Mouse (Mus musculus): ENCODE results near the gene Aox3. TPM values are rescaled to one million over a fixed set of nuclear protein-coding genes. Genes with fewer than 3 reads are reported as not detected.

The Aox3 gene
- polyA plus RNA-seq, 1 experiment from 2014 or later, result 0.10 TPM

- DNase-seq (ENCODE audit: low read depth, low spot score), result no peak
- H3K27me3 ChIP-seq, result peaks cover 60% of the 10 kb centered on the region
- ChIA-PET POLR2A (no interaction called here), CTCF (no interaction called here)
- TF ChIP-seq CTCF (IDR thresholded peaks at IDR 0.05), result no peak
- ATAC-seq, result no peak
- in situ Hi-C loops (cut with MboI; ENCODE audit: low pct_unique_long_range_greater_than_20kb), result no loop called here
These were observed 116.8 kb downstream of the Aox3 start for GRCm38 (mm10) chr1:58229774-58230173.

GRCm38 (mm10) chr1:58230542-58230941, 117.6 kb downstream of the Aox3 start:
- ChIA-PET POLR2A (no interaction called here), CTCF (no interaction called here)
- ATAC-seq (no peak), DNase-seq (ENCODE audit: low read depth, low spot score) (no peak)
- in situ Hi-C loops (cut with MboI; ENCODE audit: low pct_unique_long_range_greater_than_20kb), result no loop called here
- no peak for TF ChIP-seq CTCF (IDR thresholded peaks at IDR 0.05)
- peaks cover 57% of the 10 kb centered on the region for H3K27me3 ChIP-seq

GRCm38 (mm10) chr1:58235405-58235804, 122.5 kb downstream of the Aox3 start:
- DNase-seq (ENCODE audit: low read depth, low spot score), result no peak
- ChIA-PET CTCF (no interaction called here), POLR2A (no interaction called here)
- in situ Hi-C loops (cut with MboI; ENCODE audit: low pct_unique_long_range_greater_than_20kb), result no loop called here
- no peak for ATAC-seq
- H3K27me3 ChIP-seq, result peaks cover 32% of the 10 kb centered on the region
- no peak for TF ChIP-seq CTCF (IDR thresholded peaks at IDR 0.05)

GRCm38 (mm10) chr1:58237527-58238299, 124.8 kb downstream of the Aox3 start:
- ATAC-seq (no peak), DNase-seq (ENCODE audit: low read depth, low spot score) (no peak)
- CTCF ChIA-PET, result interaction anchor here (1.2 kb wide), 1 partner anchor 10 kb away, joined by 3 read pairs; no protein-coding TSS in a partner anchor
- no peak for TF ChIP-seq CTCF (IDR thresholded peaks at IDR 0.05)
- peaks cover 15% of the 10 kb centered on the region for H3K27me3 ChIP-seq
- in situ Hi-C loops (cut with MboI; ENCODE audit: low pct_unique_long_range_greater_than_20kb), result no loop called here
- POLR2A ChIA-PET, result no interaction called here

- ChIA-PET CTCF (interaction anchor here (1.2 kb wide), 1 partner anchor 9 kb away, joined by 3 read pairs; no protein-coding TSS in a partner anchor), POLR2A (no interaction called here)
- no peak for ATAC-seq
- H3K27me3 ChIP-seq, result peaks cover 7% of the 10 kb centered on the region
- TF ChIP-seq CTCF (IDR thresholded peaks at IDR 0.05), result no peak
- no peak for DNase-seq (ENCODE audit: low read depth, low spot score)
- in situ Hi-C loops (cut with MboI; ENCODE audit: low pct_unique_long_range_greater_than_20kb), result no loop called here
These were observed 125.5 kb downstream of the Aox3 start for GRCm38 (mm10) chr1:58238440-58238839.

- no peak for DNase-seq (ENCODE audit: low read depth, low spot score)
- CTCF ChIA-PET, result interaction anchor here (1.2 kb wide), 1 partner anchor 9 kb away, joined by 3 read pairs; no protein-coding TSS in a partner anchor
- H3K27me3 ChIP-seq, result peaks cover 4% of the 10 kb centered on the region
- POLR2A ChIA-PET, result no interaction called here
- TF ChIP-seq CTCF (IDR thresholded peaks at IDR 0.05), result no peak
- in situ Hi-C loops (cut with MboI; ENCODE audit: low pct_unique_long_range_greater_than_20kb), result no loop called here
- ATAC-seq, result no peak
These were observed 126.0 kb downstream of the Aox3 start for GRCm38 (mm10) chr1:58238961-58239360.

GRCm38 (mm10) chr1:58240347-58240746, 127.4 kb downstream of the Aox3 start:
- peak; percentile 25 for TF ChIP-seq CTCF (IDR thresholded peaks at IDR 0.05)
- POLR2A ChIA-PET, result interaction anchor here (0.6 kb wide), 1 partner anchor 470 kb away, joined by 3 read pairs; no protein-coding TSS in a partner anchor
- ATAC-seq, result no peak
- in situ Hi-C loops (cut with MboI; ENCODE audit: low pct_unique_long_range_greater_than_20kb), result no loop called here
- DNase-seq (ENCODE audit: low read depth, low spot score), result no peak
- CTCF ChIA-PET, result no interaction called here
- H3K27me3 ChIP-seq, result peaks cover 4% of the 10 kb centered on the region

- POLR2A ChIA-PET, result interaction anchor here (0.7 kb wide), 1 partner anchor 507 kb away, joined by 3 read pairs; no protein-coding TSS in a partner anchor
- no peak for TF ChIP-seq CTCF (IDR thresholded peaks at IDR 0.05)
- CTCF ChIA-PET, result no interaction called here
- peaks cover 18% of the 10 kb centered on the region for H3K27me3 ChIP-seq
- in situ Hi-C loops (cut with MboI; ENCODE audit: low pct_unique_long_range_greater_than_20kb), result no loop called here
- no peak for ATAC-seq
- DNase-seq (ENCODE audit: low read depth, low spot score), result no peak
These were observed 131.6 kb downstream of the Aox3 start for GRCm38 (mm10) chr1:58244487-58244886.

GRCm38 (mm10) chr1:58248518-58248917, 135.6 kb downstream of the Aox3 start:
- no peak for ATAC-seq
- ChIA-PET POLR2A (no interaction called here), CTCF (interaction anchor here (0.7 kb wide), 1 partner anchor 72 kb away, joined by 3 read pairs; no protein-coding TSS in a partner anchor)
- DNase-seq (ENCODE audit: low read depth, low spot score), result no peak
- TF ChIP-seq CTCF (IDR thresholded peaks at IDR 0.05), result no peak
- peaks cover 18% of the 10 kb centered on the region for H3K27me3 ChIP-seq
- in situ Hi-C loops (cut with MboI; ENCODE audit: low pct_unique_long_range_greater_than_20kb), result no loop called here

Other genes starting within 250 kb of the Aox3 start
- gene Sgo2a, start 117.2 kb upstream of the Aox3 start, polyA plus RNA-seq (2021), result 12.0 TPM
- gene Kctd18, start 94.2 kb upstream of the Aox3 start, polyA plus RNA-seq (2021), result 24.1 TPM
- 12.8 TPM for gene Aox1, start 83.2 kb upstream of the Aox3 start, polyA plus RNA-seq (2021)
- gene Aox4, start 97.3 kb downstream of the Aox3 start, polyA plus RNA-seq (2021), result not detected
- gene Aox2, start 165.2 kb downstream of the Aox3 start, polyA plus RNA-seq (2021), result 0.03 TPM